Mouse (Mus musculus) heart, embryonic 16.5 days (tissue): Measurements from ENCODE around the gene Ski. TPM values are rescaled to one million over a fixed set of nuclear protein-coding genes. Genes with fewer than 3 reads are reported as not detected.
A peak's percentile ranks its signal among the peaks of the same experiment; 100 is the strongest.

Source experiments
- ATAC-seq: fragments of 200-750 bp; cut with Nextera tagmentation; replicated peaks from 2 replicates; pipeline ENCODE4 v1.8.0; 2017; ENCODE audit warnings: moderate number of reproducible peaks; ENCODE audit not compliant: insufficient read depth, low FRiP score; ENCODE audit errors: extremely low read depth
- H3K27ac ChIP-seq: fragments of 300-500 bp; sonication (generic); 2 replicates; pipeline ENCODE4 v1.5.1; 2014; ENCODE audit warnings: mild to moderate bottlenecking, low read length, control low read depth, moderate library complexity
- H3K27me3 ChIP-seq: fragments of 300-500 bp; sonication (generic); 2 replicates; pipeline ENCODE4 v1.6.1; 2014; ENCODE audit warnings: low read length, mixed read lengths; ENCODE audit not compliant: control insufficient read depth, insufficient read depth
- H3K36me3 ChIP-seq: fragments of 300-500 bp; sonication (generic); 2 replicates; pipeline ENCODE4 v1.6.1; 2014; ENCODE audit not compliant: control insufficient read depth, insufficient read depth
- H3K4me1 ChIP-seq: fragments of 300-500 bp; sonication (generic); 2 replicates; pipeline ENCODE4 v1.6.1; 2014; ENCODE audit warnings: low read length, mixed read lengths; ENCODE audit not compliant: control insufficient read depth, insufficient read depth
- H3K4me2 ChIP-seq: fragments of 300-500 bp; sonication (generic); 2 replicates; pipeline ENCODE4 v1.6.1; 2014; ENCODE audit warnings: low read depth, mild to moderate bottlenecking, control low read depth, low read length
- H3K4me3 ChIP-seq: fragments of 300-500 bp; sonication (generic); 2 replicates; pipeline ENCODE4 v1.5.1; 2014; ENCODE audit warnings: mild to moderate bottlenecking, control low read depth, low read length
- H3K9ac ChIP-seq: fragments of 300-500 bp; sonication (generic); 2 replicates; pipeline ENCODE4 v1.6.1; 2014; ENCODE audit warnings: low read length, control low read depth
- H3K9me3 ChIP-seq: fragments of 300-500 bp; sonication (generic); replicated peaks from 2 replicates; pipeline ENCODE4 v1.6.1; 2016; ENCODE audit warnings: low read length; ENCODE audit not compliant: control insufficient read depth
- WGBS: fragments of 180-500 bp; shearing (Covaris S2); extraction: QIAGEN DNeasy Blood & Tissue Kit; methylation state at CpG from one replicate; pipeline ENCODE4 v1.1.7; 2014; 5-methylcytosine and 5-hydroxymethylcytosine counted together
- polyA plus RNA-seq: library from polyadenylated mRNA; unstranded; fragments of >200 nt; fragmentation: Nextera tagmentation; extraction: Ambion mirVana; gene quantifications from 2 replicates; pipeline ENCODE4 v1.2.1, GENCODE M21; 2015

Ski gene
- polyA plus RNA-seq, 1 experiment from 2014 or later, result 12.3 TPM

GRCm38 (mm10) chr4:155146107-155146823 is 76.1 kb downstream of the Ski start:
- no peak overlapping the region for H3K9ac ChIP-seq
- H3K4me3 ChIP-seq, result no peak overlapping the region
- no peak for ATAC-seq
- no peaks in the 10 kb centered on the region for H3K9me3 ChIP-seq
- H3K27ac ChIP-seq, result no peak overlapping the region
- H3K4me1 ChIP-seq, result peaks cover 31% of the 10 kb centered on the region
- 66% methylated on average over 14 of the region's 14 CpGs for WGBS
- H3K4me2 ChIP-seq, result no peak overlapping the region
- no peaks in the 10 kb centered on the region for H3K36me3 ChIP-seq
- no peaks in the 10 kb centered on the region for H3K27me3 ChIP-seq

DNA sequence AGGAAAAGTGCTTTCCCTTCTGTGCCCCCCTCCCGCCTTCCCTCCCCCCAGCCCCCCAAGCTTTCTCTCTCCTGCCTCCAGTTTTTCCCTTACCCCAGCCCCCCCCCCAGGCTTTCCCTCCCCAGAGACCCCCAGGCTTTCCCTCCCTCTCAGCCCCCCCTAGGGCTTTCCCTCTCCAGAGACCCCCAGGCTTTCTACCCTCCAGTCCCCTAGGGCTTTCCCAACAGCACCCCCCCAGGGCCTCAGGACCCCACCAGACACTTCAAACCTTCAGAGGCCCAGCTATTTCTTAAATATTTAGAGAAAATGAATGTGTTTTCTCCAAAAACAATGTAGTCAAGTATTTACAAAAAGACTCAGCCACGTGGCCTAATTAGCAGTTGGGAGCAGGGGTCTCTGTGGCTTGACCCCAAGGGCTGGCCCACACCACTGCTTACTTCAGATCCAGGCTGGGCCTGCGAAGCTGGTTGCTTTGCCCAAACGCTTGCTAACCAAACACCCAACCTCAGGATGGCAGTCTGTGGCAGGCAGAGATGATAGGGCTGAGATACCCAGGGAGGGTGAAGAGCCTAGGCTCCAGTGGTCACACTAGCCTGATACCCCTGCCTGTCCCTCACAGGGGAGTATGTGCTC is 77.7 kb downstream of the Ski start:
- Histone ChIP-seq H3K4me2 (no peak overlapping the region), H3K4me1 (peaks cover 32% of the 10 kb centered on the region)

DNA sequence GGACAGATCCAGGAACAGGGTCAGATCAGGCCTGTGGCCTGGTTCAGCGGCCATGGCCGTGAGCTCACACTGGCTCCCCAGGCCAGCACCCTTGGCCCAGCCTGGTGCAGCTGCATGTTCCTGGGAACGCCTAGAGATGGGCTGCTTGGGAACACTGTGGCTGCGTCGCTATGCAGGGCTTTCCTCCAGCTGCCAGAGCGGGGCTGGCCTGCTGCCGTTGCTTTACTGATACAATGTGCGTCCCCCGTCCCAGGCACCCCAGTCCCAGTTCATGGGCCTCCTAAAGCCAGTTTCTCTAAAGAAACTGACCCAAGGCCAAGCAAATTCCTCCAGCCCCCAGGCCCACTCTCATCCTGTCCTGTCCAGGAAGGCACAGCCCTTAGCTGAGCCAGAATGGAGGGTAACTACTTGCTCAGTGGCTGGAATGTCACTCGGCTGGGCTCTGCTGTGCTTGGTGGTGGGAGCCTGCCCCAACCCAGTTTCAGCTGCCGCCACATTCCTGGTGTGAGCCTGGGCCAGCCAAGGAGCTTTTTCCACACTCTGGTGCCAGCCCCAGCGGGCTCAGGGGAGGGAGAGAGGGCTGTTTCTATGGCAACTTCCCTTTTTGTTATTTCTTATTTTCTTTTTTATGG is 78.4 kb downstream of the Ski start:
- peaks cover 32% of the 10 kb centered on the region for H3K4me1 ChIP-seq

More for the DNA sequence above, 77.7 kb downstream of the Ski start:
- no peak overlapping the region for H3K4me3 ChIP-seq
- no peaks in the 10 kb centered on the region for H3K36me3 ChIP-seq
- no peaks in the 10 kb centered on the region for H3K27me3 ChIP-seq
- peak overlapping the region; percentile 94 for H3K27ac ChIP-seq
- ATAC-seq, result no peak
- H3K9ac ChIP-seq, result peak overlapping the region; percentile 12; the same call in 1 of the 2 replicates
- 74% methylated on average over 4 of the region's 4 CpGs for WGBS
- no peaks in the 10 kb centered on the region for H3K9me3 ChIP-seq

GRCm38 (mm10) chr4:155143411-155143810 is 79.0 kb downstream of the Ski start:
- no peak overlapping the region for H3K4me2 ChIP-seq
- no peaks in the 10 kb centered on the region for H3K36me3 ChIP-seq
- no peak overlapping the region for H3K4me3 ChIP-seq
- no peaks in the 10 kb centered on the region for H3K27me3 ChIP-seq
- no peaks in the 10 kb centered on the region for H3K9me3 ChIP-seq
- peak overlapping the region; percentile 55 for H3K9ac ChIP-seq
- H3K27ac ChIP-seq, result peak overlapping the region; percentile 94
- ATAC-seq, result no peak
- 54% methylated on average over 2 of the region's 2 CpGs for WGBS
- peaks cover 32% of the 10 kb centered on the region for H3K4me1 ChIP-seq

More for the DNA sequence above, 78.4 kb downstream of the Ski start:
- no peak overlapping the region for H3K4me3 ChIP-seq
- 31% methylated on average over 12 of the region's 12 CpGs for WGBS
- H3K36me3 ChIP-seq, result no peaks in the 10 kb centered on the region
- peak; percentile 83 for ATAC-seq
- H3K9me3 ChIP-seq, result no peaks in the 10 kb centered on the region
- peak overlapping the region; percentile 55 for H3K9ac ChIP-seq
- peak overlapping the region; percentile 94 for H3K27ac ChIP-seq
- H3K27me3 ChIP-seq, result no peaks in the 10 kb centered on the region
- no peak overlapping the region for H3K4me2 ChIP-seq

GRCm38 (mm10) chr4:155142836-155143235 is 79.6 kb downstream of the Ski start:
- no peaks in the 10 kb centered on the region for H3K27me3 ChIP-seq
- WGBS, result 98% methylated on average over 5 of the region's 5 CpGs
- no peaks in the 10 kb centered on the region for H3K36me3 ChIP-seq
- H3K4me2 ChIP-seq, result no peak overlapping the region
- ATAC-seq, result no peak
- H3K27ac ChIP-seq, result no peak overlapping the region
- H3K4me1 ChIP-seq, result peaks cover 33% of the 10 kb centered on the region
- no peak overlapping the region for H3K4me3 ChIP-seq
- no peaks in the 10 kb centered on the region for H3K9me3 ChIP-seq
- no peak overlapping the region for H3K9ac ChIP-seq

DNA sequence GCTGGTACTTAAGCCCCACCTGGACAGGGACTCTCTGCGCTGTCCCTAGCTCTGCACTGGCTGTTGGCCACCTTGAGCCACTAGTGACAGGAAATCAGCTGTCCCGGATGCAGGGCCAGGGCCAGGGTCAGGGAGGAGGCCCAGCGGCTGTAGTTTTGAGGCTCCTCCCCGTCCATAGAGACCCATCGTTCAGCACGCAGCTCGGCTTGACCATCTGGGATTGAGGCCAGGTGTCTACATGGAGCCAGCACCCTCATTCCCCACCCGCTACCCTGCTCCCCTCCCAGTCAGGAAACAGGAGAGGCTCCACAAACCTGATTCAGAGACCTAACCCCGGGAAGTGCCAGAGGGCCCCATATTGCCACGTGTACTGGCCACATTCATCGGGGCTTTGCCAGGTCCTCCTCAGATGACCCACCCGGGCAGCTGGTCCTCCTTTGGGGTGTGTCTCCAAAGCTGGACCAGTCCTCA is 81.6 kb downstream of the Ski start:
- 43% methylated on average over 12 of the region's 12 CpGs for WGBS
- H3K27me3 ChIP-seq, result no peaks in the 10 kb centered on the region
- H3K4me2 ChIP-seq, result no peak overlapping the region
- H3K4me1 ChIP-seq, result peaks cover 41% of the 10 kb centered on the region
- no peak for ATAC-seq
- H3K27ac ChIP-seq, result peak overlapping the region; percentile 26; the same call in 1 of the 2 replicates
- H3K9ac ChIP-seq, result no peak overlapping the region
- H3K36me3 ChIP-seq, result no peaks in the 10 kb centered on the region
- H3K4me3 ChIP-seq, result no peak overlapping the region
- H3K9me3 ChIP-seq, result no peaks in the 10 kb centered on the region

DNA sequence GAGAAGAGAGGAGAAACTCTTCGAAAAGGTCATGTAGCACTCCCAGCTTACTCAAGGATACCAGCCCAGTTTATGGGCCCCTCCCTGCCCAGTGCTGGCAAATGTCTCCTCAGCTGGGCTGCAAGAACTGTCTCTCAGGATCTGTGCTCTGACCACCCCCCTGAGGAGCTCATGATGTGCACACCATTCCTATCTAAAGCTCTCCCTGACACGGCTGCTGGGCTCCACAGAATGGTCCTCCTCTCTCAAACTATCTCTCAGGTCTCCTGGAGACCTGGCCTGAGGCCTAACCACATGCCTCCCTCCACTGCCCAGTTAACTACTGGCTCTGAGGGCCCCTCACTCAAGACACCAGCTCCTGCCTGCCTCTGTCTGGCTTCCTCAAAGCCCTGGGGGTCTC is 82.2 kb downstream of the Ski start:
- 55% methylated on average over 2 of the region's 2 CpGs for WGBS
- H3K27me3 ChIP-seq, result no peaks in the 10 kb centered on the region
- no peak overlapping the region for H3K4me2 ChIP-seq
- no peaks in the 10 kb centered on the region for H3K36me3 ChIP-seq
- H3K27ac ChIP-seq, result peak overlapping the region; percentile 26; the same call in 1 of the 2 replicates
- peaks cover 48% of the 10 kb centered on the region for H3K4me1 ChIP-seq
- H3K9me3 ChIP-seq, result no peaks in the 10 kb centered on the region
- H3K4me3 ChIP-seq, result no peak overlapping the region
- no peak overlapping the region for H3K9ac ChIP-seq
- no peak for ATAC-seq

- H3K27me3 ChIP-seq, result no peaks in the 10 kb centered on the region
- H3K4me3 ChIP-seq, result no peak overlapping the region
- H3K4me2 ChIP-seq, result no peak overlapping the region
- no peak for ATAC-seq
- no peak overlapping the region for H3K27ac ChIP-seq
- peaks cover 48% of the 10 kb centered on the region for H3K4me1 ChIP-seq
- WGBS, result 77% methylated on average over 12 of the region's 12 CpGs
- H3K9ac ChIP-seq, result no peak overlapping the region
- H3K9me3 ChIP-seq, result no peaks in the 10 kb centered on the region
- no peaks in the 10 kb centered on the region for H3K36me3 ChIP-seq
These were observed 82.9 kb downstream of the Ski start for GRCm38 (mm10) chr4:155139281-155140045.
